Mouse (Mus musculus): Measurements from ENCODE around the gene Hsd3b7. TPM values are rescaled to one million over a fixed set of nuclear protein-coding genes. Genes with fewer than 3 reads are reported as not detected.

The Hsd3b7 gene
- polyA plus RNA-seq (2017; shearing (Covaris generic)), result 0.75 TPM

DNA sequence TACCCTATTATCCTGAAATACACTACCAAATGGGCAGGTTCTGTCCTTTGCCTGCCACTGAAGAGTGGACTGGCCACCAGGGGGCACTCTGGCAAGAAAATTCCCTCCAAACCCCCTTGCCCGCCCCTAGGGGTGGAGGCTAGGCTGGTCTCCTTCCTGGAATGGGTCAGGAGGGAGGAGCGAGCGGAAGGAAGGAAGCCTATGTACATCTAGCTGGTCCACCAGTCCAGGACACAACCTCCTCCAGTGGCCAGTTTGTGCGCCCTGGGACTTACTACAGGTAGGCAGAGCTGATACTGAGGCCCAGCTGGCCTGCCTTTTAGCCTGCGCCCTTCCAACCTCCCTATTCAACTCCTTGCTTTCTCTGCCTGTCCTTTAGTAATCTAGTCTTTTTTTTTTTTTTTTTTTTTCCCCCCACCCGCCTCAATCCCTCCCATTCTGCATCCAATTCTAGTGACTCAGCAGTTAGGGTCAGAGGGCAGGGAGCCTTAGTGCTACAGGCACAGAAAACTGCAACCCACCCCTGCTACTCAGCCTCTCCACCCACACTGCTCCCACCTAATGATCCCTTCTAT, at the start of gene Hsd3b7:
Hsd3b7 (plus strand) TSS at position 170 of the 575 bp plus-strand sequence.

DNA sequence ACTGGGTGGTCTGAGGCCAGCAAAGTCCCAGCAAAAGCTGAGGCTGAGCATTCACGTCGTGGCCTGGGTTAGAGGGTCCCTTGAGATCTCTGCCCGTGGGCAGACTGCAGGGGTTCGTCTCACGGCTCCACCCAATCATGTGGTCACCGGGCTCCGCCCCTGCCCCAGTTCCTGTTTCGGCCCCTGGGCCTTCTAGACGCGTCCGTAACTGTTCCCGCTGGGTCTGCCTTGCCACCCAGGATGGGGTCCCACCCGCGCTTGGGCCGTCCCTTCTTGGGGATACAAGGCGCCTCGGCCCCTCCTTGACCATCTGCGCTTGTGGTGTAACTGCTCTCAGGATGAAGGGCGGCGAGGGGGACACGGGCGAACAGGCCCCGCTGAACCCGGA, 30.8 kb upstream of the Hsd3b7 start, which contains the start of gene Orai3:
Orai3 (plus strand) TSS at position 165 of the 388 bp plus-strand sequence.

GRCm38 (mm10) chr7:127776426-127776825, 24.0 kb upstream of the Hsd3b7 start, which contains the start of gene Setd1a:
TSS of gene Setd1a (plus strand) at chr7:127776670.

GRCm38 (mm10) chr7:127785308-127785707, 15.1 kb upstream of the Hsd3b7 start, which contains the start of gene Gm49388:
TSS of gene Gm49388 (plus strand) at chr7:127785608.

GRCm38 (mm10) chr7:127824176-127824871, 23.9 kb downstream of the Hsd3b7 start, which contains the start of the genes Stx4a and Stx1b:
TSS of gene Stx4a (plus strand) at chr7:127824294.
TSS of gene Stx1b (minus strand) at chr7:127824549.

Other genes with a start within 250 kb of the Hsd3b7 start
- 10.2 TPM for gene Tmem265, start 239.2 kb upstream of the Hsd3b7 start, polyA plus RNA-seq (2017; shearing (Covaris generic))
- gene Phkg2, start 227.3 kb upstream of the Hsd3b7 start, polyA plus RNA-seq (2017; shearing (Covaris generic)), result 113 TPM
- gene Ccdc189, start 212.0 kb upstream of the Hsd3b7 start, polyA plus RNA-seq (2017; shearing (Covaris generic)), result 0.46 TPM
- 137 TPM for gene Rnf40, start 211.8 kb upstream of the Hsd3b7 start, polyA plus RNA-seq (2017; shearing (Covaris generic))
- gene Zfp629, start 184.8 kb upstream of the Hsd3b7 start, polyA plus RNA-seq (2017; shearing (Covaris generic)), result 0.85 TPM
- 35.3 TPM for gene Bcl7c, start 91.7 kb upstream of the Hsd3b7 start, polyA plus RNA-seq (2017; shearing (Covaris generic))
- gene Ctf1, start 87.9 kb upstream of the Hsd3b7 start, polyA plus RNA-seq (2017; shearing (Covaris generic)), result not detected
- gene Ctf2, start 68.4 kb upstream of the Hsd3b7 start, polyA plus RNA-seq (2017; shearing (Covaris generic)), result not detected
- gene Fbxl19, start 56.1 kb upstream of the Hsd3b7 start, polyA plus RNA-seq (2017; shearing (Covaris generic)), result 0.65 TPM
- gene Orai3, start 30.8 kb upstream of the Hsd3b7 start, polyA plus RNA-seq (2017; shearing (Covaris generic)), result 3.5 TPM
- gene Setd1a, start 23.9 kb upstream of the Hsd3b7 start, polyA plus RNA-seq (2017; shearing (Covaris generic)), result 4.3 TPM
- gene Gm49388, start 15.0 kb upstream of the Hsd3b7 start, polyA plus RNA-seq (2017; shearing (Covaris generic)), result not detected
- gene Stx4a, start 23.7 kb downstream of the Hsd3b7 start, polyA plus RNA-seq (2017; shearing (Covaris generic)), result 122 TPM
- gene Stx1b, start 23.9 kb downstream of the Hsd3b7 start, polyA plus RNA-seq (2017; shearing (Covaris generic)), result not detected
- 30.0 TPM for gene Zfp646, start 75.6 kb downstream of the Hsd3b7 start, polyA plus RNA-seq (2017; shearing (Covaris generic))
- 13.1 TPM for gene Zfp668, start 76.2 kb downstream of the Hsd3b7 start, polyA plus RNA-seq (2017; shearing (Covaris generic))
- 0.73 TPM for gene Prss53, start 90.4 kb downstream of the Hsd3b7 start, polyA plus RNA-seq (2017; shearing (Covaris generic))
- gene Gm21974, start 94.8 kb downstream of the Hsd3b7 start, polyA plus RNA-seq (2017; shearing (Covaris generic)), result not detected
- 33.6 TPM for gene Vkorc1, start 95.0 kb downstream of the Hsd3b7 start, polyA plus RNA-seq (2017; shearing (Covaris generic))
- 37.3 TPM for gene Bckdk, start 103.5 kb downstream of the Hsd3b7 start, polyA plus RNA-seq (2017; shearing (Covaris generic))
- 39.5 TPM for gene Kat8, start 111.9 kb downstream of the Hsd3b7 start, polyA plus RNA-seq (2017; shearing (Covaris generic))
- not detected for gene Prss8, start 129.5 kb downstream of the Hsd3b7 start, polyA plus RNA-seq (2017; shearing (Covaris generic))
- gene Prss36, start 146.1 kb downstream of the Hsd3b7 start, polyA plus RNA-seq (2017; shearing (Covaris generic)), result 1.7 TPM
- 242 TPM for gene Fus, start 166.9 kb downstream of the Hsd3b7 start, polyA plus RNA-seq (2017; shearing (Covaris generic))
- gene Pycard, start 193.3 kb downstream of the Hsd3b7 start, polyA plus RNA-seq (2017; shearing (Covaris generic)), result 94.8 TPM
- gene Trim72, start 203.3 kb downstream of the Hsd3b7 start, polyA plus RNA-seq (2017; shearing (Covaris generic)), result not detected

Data from naive thymus-derived CD4-positive, alpha-beta T cell, adult 5 months (primary cell).